Mouse (Mus musculus): ENCODE results near the gene Itga9.
A peak's percentile ranks its signal among the peaks of the same experiment; 100 is the strongest.

- peak; percentile 35; the same call in 1 of the 2 replicates for TF ChIP-seq CTCF (conservative IDR thresholded peaks at IDR 0.05; ENCODE audit: insufficient read depth, insufficient read length, low read depth, low read length)
- no peak for TF ChIP-seq POLR2A (IDR thresholded peaks at IDR 0.05; ENCODE audit: low read depth, low read length)
Measured at GRCm38 (mm10) chr9:118684343-118684742, 77.9 kb downstream of the Itga9 start.
